Mouse (Mus musculus): ENCODE measurements around the gene Mettl8.

Gene Mettl8

GRCm38 (mm10) chr2:71055300-71056114 lies at the start of gene Mettl8, which contains the start of gene Dcaf17:
Gene Mettl8 (minus strand): TSS chr2:71055583.
Gene Dcaf17 (plus strand): TSS chr2:71055328.
- DNase-seq (ENCODE audit: low spot score in 2 of 2): peak; percentile 96

GRCm38 (mm10) chr2:71104696-71105095 lies 49.3 kb upstream of the Mettl8 start:
- DNase-seq (ENCODE audit: low spot score in 2 of 2): no peak

GRCm38 (mm10) chr2:71103292-71103680 lies 47.9 kb upstream of the Mettl8 start:
- no peak for DNase-seq (ENCODE audit: low spot score in 2 of 2)

- DNase-seq (ENCODE audit: low spot score in 2 of 2): peak in 1 of 2 experiments; percentile 13
Observed at GRCm38 (mm10) chr2:71102621-71103291, 47.4 kb upstream of the Mettl8 start.

GRCm38 (mm10) chr2:71096170-71096569 lies 40.8 kb upstream of the Mettl8 start:
- DNase-seq (ENCODE audit: low spot score in 2 of 2): no peak

- peak in 1 of 2 experiments; percentile 57 for DNase-seq (ENCODE audit: low spot score in 2 of 2)
Observed at GRCm38 (mm10) chr2:71090660-71091445, 35.5 kb upstream of the Mettl8 start.

GRCm38 (mm10) chr2:71089766-71090165 lies 34.4 kb upstream of the Mettl8 start:
- no peak for DNase-seq (ENCODE audit: low spot score in 2 of 2)

GRCm38 (mm10) chr2:71083454-71084193 lies 28.2 kb upstream of the Mettl8 start:
- DNase-seq (ENCODE audit: low spot score in 2 of 2): no peak

- no peak for DNase-seq (ENCODE audit: low spot score in 2 of 2)
Observed at GRCm38 (mm10) chr2:71082416-71082815, 27.0 kb upstream of the Mettl8 start.

- no peak for DNase-seq (ENCODE audit: low spot score in 2 of 2)
Observed at GRCm38 (mm10) chr2:71073828-71074227, 18.4 kb upstream of the Mettl8 start.

GRCm38 (mm10) chr2:71073330-71073729 lies 17.9 kb upstream of the Mettl8 start:
- DNase-seq (ENCODE audit: low spot score in 2 of 2): no peak

- DNase-seq (ENCODE audit: low spot score in 2 of 2): no peak
Observed at GRCm38 (mm10) chr2:71071601-71072000, 16.2 kb upstream of the Mettl8 start.

- DNase-seq (ENCODE audit: low spot score in 2 of 2): no peak
Observed at GRCm38 (mm10) chr2:71056115-71056835, 892 bp upstream of the Mettl8 start.

- peak in 1 of 2 experiments; percentile 25 for DNase-seq (ENCODE audit: low spot score in 2 of 2)
Observed at GRCm38 (mm10) chr2:71054716-71055115, 667 bp downstream of the Mettl8 start.

GRCm38 (mm10) chr2:71050511-71050910 lies 4.9 kb downstream of the Mettl8 start:
- no peak for DNase-seq (ENCODE audit: low spot score in 2 of 2)

GRCm38 (mm10) chr2:71048896-71049295 lies 6.5 kb downstream of the Mettl8 start:
- no peak for DNase-seq (ENCODE audit: low spot score in 2 of 2)

- peak; percentile 40 to 60 for DNase-seq (ENCODE audit: low spot score in 2 of 2)
Observed at GRCm38 (mm10) chr2:71046751-71047320, 8.5 kb downstream of the Mettl8 start.

- no peak for DNase-seq (ENCODE audit: low spot score in 2 of 2)
Observed at GRCm38 (mm10) chr2:71046151-71046550, 9.2 kb downstream of the Mettl8 start.

- DNase-seq (ENCODE audit: low spot score in 2 of 2): peak in 1 of 2 experiments; percentile 55
Observed at GRCm38 (mm10) chr2:71039522-71040121, 15.8 kb downstream of the Mettl8 start.

- no peak for DNase-seq (ENCODE audit: low spot score in 2 of 2)
Observed at GRCm38 (mm10) chr2:71037447-71037846, 17.9 kb downstream of the Mettl8 start.

All from thymus, postnatal 10 days (tissue).